Mouse (Mus musculus) layer of hippocampus, postnatal 14 days (tissue): ENCODE measurements at regions not wholly inside any gene's neighbourhood (a gene's known extent, or its start where the extent isn't known, plus 50 kb on each side); places are given as distances from the start of the nearest gene placed in this dataset.
A peak's percentile ranks its signal among the peaks of the same experiment; 100 is the strongest.

Experiments
- DNase-seq, 2 experiments: peaks; one replicate each; pipeline ENCODE4 v3.0.0; 2021 to 2022; ENCODE audit warnings: low spot score in 2 of 2, mixed read lengths in 1 of 2

GRCm38 (mm10) chr16:95057596-95057995, 60.1 kb upstream of the Kcnj6 start:
- DNase-seq, result no peak

- no peak for DNase-seq
Measured at GRCm38 (mm10) chr16:95064423-95064822, 66.9 kb upstream of the Kcnj6 start.

GRCm38 (mm10) chr16:95066687-95067086, 69.2 kb upstream of the Kcnj6 start:
- no peak for DNase-seq

DNA sequence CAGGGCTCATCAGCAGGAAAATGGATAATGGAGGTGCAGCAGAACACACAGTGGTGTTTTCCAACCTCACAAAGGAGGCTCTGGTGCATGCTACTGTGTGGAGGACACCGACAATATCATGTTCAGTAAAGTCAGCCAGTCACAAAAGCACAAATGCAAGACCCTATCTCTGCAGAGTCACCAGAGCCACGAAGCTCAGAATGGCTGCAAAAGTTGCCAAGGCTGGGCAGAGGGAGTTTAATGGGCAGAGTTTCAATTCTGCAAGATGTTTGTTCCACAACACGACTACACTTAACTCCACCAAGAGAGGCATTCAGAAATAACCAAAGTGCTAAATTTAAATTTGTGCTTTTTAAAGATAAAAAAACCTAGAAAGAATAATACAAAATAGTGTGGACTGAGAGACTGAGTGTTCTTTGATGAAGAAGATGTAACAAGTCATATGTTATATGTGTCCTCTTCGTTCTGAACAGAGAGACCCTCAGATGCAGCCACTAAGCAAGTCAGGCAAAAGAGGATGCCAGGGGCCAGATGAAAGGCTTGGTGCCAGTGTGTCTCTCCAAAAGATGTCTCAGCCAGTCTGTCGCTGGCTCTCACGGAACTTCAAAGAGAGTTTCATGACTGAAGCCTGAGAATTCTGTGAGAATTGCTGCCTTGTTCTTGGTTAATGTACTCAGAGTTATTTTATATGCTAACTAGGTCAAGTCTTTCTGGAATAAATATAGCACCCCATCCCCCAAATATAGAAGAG, 95.1 kb upstream of the Kcnj6 start:
- peak in 1 of 2 experiments; percentile 15 for DNase-seq

- no peak for DNase-seq
Measured at GRCm38 (mm10) chr16:95093753-95094152, 96.3 kb upstream of the Kcnj6 start.

DNA sequence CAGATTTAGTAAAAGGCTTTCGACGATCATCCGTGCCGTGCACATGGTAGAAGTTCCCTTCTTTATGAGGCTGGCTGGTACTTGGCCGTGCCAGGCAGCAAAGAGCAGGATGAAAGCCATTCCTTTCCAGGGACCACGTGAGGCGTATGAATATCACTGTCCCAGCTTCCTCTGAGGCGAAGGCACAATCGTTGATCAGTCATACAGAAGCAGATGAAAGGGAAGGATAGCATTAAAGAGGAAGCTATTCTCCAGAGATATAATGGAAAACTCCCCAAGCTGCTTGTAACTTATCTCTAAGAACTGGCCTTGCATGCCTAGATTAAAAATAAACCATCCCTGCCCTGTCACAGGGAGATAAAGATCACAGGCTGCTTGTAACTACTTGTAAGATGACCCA, 103.5 kb upstream of the Kcnj6 start:
- no peak for DNase-seq

GRCm38 (mm10) chr16:95117531-95117930, 120.0 kb upstream of the Kcnj6 start:
- peak; percentile 52 for DNase-seq

DNA sequence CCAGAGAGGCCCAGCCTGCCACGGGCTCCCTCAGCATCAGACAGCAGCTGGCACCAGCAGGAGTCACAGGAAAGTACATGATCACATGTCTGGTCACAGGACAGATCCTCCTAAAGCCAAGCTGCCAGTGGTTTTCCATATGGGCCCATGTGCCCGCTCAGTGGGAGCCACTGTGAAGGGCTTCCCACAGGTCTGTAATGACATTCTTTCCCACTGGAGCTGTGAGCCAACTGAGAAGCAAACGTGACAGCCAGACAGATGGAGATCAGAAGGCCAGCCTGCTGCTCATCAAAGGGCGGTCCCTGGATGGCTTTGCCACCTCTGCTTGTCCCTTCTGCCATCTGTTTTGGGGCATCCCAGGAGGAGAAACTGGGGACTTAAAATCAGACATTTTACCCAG, 121.8 kb upstream of the Kcnj6 start:
- DNase-seq, result peak in 1 of 2 experiments; percentile 9

GRCm38 (mm10) chr16:95122048-95122447, 124.5 kb upstream of the Kcnj6 start:
- no peak for DNase-seq

DNA sequence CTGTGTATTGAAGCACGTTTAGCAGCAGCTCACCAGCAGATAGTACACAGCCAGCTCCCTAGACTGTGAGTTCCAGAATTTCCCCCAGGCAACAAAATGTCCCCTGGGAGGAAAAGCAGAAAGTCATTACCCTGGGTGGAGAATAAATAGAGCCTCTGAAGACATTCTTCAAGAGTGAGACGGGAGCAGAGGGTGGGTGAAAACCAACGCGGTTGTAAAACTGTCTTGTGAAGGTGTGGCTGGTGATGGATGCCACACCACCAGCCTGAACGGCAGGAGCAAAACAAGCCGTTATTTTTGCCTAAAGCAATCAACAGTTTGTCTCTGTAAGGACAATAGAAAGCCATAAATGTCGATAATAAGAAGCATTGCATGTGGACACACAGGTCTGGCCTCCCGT, 129.7 kb upstream of the Kcnj15 start:
- DNase-seq, result no peak

- no peak for DNase-seq
Measured at GRCm38 (mm10) chr16:95131815-95132214, 125.5 kb upstream of the Kcnj15 start.

GRCm38 (mm10) chr16:95138809-95139208, 118.5 kb upstream of the Kcnj15 start:
- DNase-seq, result no peak

DNA sequence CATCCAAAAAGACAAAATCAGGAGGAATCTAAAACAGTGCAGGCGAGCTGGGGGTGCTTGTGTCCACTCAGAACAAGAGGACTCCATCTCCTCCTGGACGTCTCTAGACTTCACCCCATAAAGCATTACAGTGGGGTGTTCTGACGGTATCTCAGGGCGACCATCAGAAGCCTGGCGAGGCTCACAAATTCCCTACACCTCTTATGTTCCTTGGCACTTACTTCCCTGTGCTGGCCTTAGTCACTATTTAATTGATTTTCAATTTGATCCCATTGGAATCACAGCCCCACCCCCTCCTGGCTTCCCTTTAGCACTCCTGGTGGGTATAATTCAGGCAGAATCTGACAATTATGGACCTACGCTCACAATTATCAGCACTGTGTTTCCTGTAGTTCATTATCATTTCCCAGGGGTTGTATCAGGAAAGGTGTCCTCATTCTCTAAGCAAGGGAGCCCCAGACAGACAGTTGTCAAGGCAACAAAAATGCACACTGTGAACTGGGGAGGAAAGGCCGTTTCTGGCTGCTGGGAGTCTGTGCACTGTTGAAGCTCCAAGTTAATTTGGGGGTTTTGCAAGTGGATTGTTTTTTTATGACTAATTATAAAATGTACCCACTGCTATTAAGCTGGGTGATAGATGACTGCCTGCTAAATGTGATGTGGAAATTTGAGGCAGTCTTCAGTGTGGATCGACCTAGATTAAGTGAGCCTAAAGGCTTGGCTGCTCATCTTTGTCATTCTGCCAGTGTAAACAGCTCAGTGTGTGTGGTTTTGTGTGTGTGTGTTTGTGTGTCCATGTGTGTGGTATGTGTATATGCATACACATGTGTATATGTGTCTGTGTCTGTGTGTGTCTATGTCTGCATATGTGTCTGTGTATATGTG, 115.6 kb upstream of the Kcnj15 start:
- peak in 1 of 2 experiments; percentile 23 for DNase-seq

DNA sequence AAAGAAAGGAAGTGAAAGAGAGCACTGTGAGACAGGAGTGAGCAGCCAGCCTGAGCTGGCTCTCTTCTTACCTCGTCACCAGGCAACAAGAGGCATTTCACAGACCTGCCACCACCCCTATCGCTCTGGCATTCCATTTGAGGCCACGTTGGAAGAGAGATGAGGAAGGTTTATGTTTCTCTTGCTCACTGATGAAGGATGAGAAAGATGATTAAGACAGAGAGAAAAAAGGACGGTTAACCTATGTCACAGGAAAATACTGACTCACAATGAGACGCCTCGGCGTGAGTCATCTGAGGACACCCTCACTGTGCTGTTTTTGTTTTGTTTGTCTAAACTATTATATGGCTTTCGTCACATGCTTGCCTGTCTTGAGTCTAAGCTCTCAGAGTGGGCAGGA, 106.9 kb upstream of the Kcnj15 start:
- DNase-seq, result peak in 1 of 2 experiments; percentile 24

DNA sequence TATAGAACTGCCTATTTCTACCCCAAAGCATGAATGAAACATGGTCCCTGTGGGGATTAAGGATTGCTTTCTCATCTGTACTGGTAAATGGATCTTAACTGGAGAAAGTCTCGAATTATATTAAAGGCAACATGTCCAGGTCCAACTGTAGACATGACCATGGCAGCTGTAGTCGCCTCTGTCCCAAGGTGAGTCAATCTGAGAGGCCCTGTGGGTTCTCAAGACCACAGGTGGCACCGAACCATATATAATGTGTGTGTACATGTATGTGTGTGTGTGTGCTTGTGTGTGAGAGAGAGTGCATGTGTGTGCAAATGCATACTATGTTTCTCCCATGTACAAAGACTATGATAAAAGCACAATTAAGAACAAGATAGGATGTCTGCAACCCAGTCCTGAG, 105.9 kb upstream of the Kcnj15 start:
- no peak for DNase-seq

GRCm38 (mm10) chr16:95151914-95152313, 105.4 kb upstream of the Kcnj15 start:
- DNase-seq, result no peak

- no peak for DNase-seq
Measured at GRCm38 (mm10) chr16:95152742-95153383, 104.5 kb upstream of the Kcnj15 start.

DNA sequence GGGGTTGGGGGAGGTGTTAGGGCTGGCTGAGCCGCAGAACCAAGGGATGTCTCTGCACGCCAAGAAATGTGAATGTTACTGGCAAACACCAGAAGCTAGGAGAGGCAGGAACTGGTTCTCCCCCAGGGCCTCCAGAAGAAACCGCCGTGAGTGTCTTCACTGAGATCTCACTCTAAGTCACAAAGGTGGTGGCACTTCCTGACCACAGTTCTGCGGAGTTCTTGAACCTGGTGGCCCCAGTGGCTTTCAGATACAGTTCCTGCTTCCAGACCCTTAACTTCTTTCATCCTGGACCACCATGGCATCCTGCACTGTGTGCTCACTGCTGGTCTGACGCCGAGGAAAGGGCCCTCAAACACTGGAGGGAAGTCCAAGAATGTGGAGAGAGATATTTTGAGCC, 89.0 kb upstream of the Kcnj15 start:
- DNase-seq, result no peak

DNA sequence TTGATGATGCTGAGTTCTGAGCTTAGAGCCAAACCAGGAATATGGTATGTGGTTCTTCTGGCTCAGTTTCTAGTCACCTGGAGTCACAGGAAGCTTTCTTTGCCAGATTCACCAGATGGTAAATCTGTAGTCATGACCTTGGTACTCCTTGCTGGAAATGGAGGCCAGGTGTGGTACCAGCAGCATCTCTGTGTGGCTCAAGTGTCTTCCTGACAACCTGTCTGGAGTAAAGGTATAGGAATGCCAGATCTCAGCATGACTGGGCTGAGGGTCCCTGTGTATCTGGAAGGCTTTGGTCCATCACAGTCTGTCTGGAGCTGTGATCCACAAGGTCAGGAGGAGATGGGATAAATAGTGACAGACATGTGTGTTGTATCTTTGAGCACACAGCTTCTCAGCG, 88.0 kb upstream of the Kcnj15 start:
- no peak for DNase-seq

- DNase-seq, result no peak
Measured at GRCm38 (mm10) chr16:95180562-95180961, 76.8 kb upstream of the Kcnj15 start.

DNA sequence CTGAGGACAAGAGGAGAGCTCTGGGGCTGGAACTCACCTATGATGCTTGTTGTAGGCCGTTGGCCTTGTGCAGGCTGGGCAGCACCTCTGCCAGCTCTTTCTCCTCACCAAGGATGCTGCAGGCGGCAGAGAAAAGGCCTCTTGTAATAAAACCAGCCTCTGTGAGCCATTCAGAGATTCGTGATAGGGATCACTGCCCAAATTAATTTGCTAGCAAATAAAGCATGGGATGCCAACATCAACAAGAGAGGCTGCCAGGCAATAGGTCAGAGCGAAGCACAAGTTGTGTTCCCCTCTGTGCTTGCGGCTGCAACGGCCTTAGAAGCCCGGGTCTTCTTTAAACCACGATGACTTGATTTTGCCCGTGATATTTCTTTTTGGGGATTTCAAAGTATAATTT, 72.0 kb upstream of the Kcnj15 start:
- peak in 1 of 2 experiments; percentile 20 for DNase-seq

GRCm38 (mm10) chr16:95189114-95189513, 68.2 kb upstream of the Kcnj15 start:
- DNase-seq, result no peak
